Mouse (Mus musculus): ENCODE data around the gene Irgm2. TPM values are rescaled to one million over a fixed set of nuclear protein-coding genes. Genes with fewer than 3 reads are reported as not detected.
"Not testable (repeated sequence)": the region's sequence is repeated elsewhere in the genome, so short reads cannot be mapped to it uniquely, and the experiment has no call there.

Irgm2 gene
- total and polyA plus RNA-seq, 2 experiments from 2014 or later = 0.80 to 1.8 TPM

GRCm38 (mm10) chr11:58224313-58224712, 24.9 kb downstream of the Irgm2 start:
- Histone ChIP-seq H3K36me3 (ENCODE audit: insufficient read depth, low read length) (no peaks in the 10 kb centered on the region), H3K27ac (no peak overlapping the region), H3K4me2 (ENCODE audit: low read depth, low read length) (no peak overlapping the region), H3K9me3 (ENCODE audit: low read length) (no peaks in the 10 kb centered on the region), H3K27me3 (ENCODE audit: insufficient read depth, low read length) (no peaks in the 10 kb centered on the region), H3K4me3 (ENCODE audit: low read length) (no peak overlapping the region), H3K9ac (replicated peaks; ENCODE audit: low read length) (no peak overlapping the region), H3K4me1 (ENCODE audit: insufficient read depth, low read length) (no peaks in the 10 kb centered on the region)
- 58% methylated on average over 7 of the region's 7 CpGs for WGBS
- DNase-seq (ENCODE audit: low spot score) = no peak
- ATAC-seq = no peak
- no peak for TF ChIP-seq CTCF (IDR thresholded peaks at IDR 0.05; ENCODE audit: low read depth)

- H3K4me3 ChIP-seq (ENCODE audit: low read length); DNase-seq (ENCODE audit: low spot score); H3K9ac ChIP-seq (replicated peaks; ENCODE audit: low read length); H3K4me1 ChIP-seq (ENCODE audit: insufficient read depth, low read length); H3K4me2 ChIP-seq (ENCODE audit: low read depth, low read length); H3K27me3 ChIP-seq (ENCODE audit: insufficient read depth, low read length); ATAC-seq; H3K27ac ChIP-seq; H3K36me3 ChIP-seq (ENCODE audit: insufficient read depth, low read length); H3K9me3 ChIP-seq (ENCODE audit: low read length): not testable (repeated sequence)
- WGBS = 72% methylated on average over 2 of the region's 2 CpGs
Measured at GRCm38 (mm10) chr11:58224872-58225271, 25.5 kb downstream of the Irgm2 start.

GRCm38 (mm10) chr11:58225655-58226054, 26.2 kb downstream of the Irgm2 start:
- Histone ChIP-seq H3K27ac (no peak overlapping the region), H3K27me3 (ENCODE audit: insufficient read depth, low read length) (no peaks in the 10 kb centered on the region), H3K36me3 (ENCODE audit: insufficient read depth, low read length) (no peaks in the 10 kb centered on the region), H3K9me3 (ENCODE audit: low read length) (no peaks in the 10 kb centered on the region), H3K9ac (replicated peaks; ENCODE audit: low read length) (no peak overlapping the region), H3K4me2 (ENCODE audit: low read depth, low read length) (no peak overlapping the region), H3K4me1 (ENCODE audit: insufficient read depth, low read length) (no peaks in the 10 kb centered on the region), H3K4me3 (ENCODE audit: low read length) (no peak overlapping the region)
- ATAC-seq (no peak), DNase-seq (ENCODE audit: low spot score) (peak; percentile 60)
- 6% methylated on average over 5 of the region's 5 CpGs for WGBS
- peak; percentile 95 for TF ChIP-seq CTCF (IDR thresholded peaks at IDR 0.05; ENCODE audit: low read depth)

GRCm38 (mm10) chr11:58226425-58226824, 27.0 kb downstream of the Irgm2 start:
- TF ChIP-seq CTCF (IDR thresholded peaks at IDR 0.05; ENCODE audit: low read depth) = no peak
- Histone ChIP-seq H3K4me2 (ENCODE audit: low read depth, low read length) (no peak overlapping the region), H3K9ac (replicated peaks; ENCODE audit: low read length) (no peak overlapping the region), H3K4me3 (ENCODE audit: low read length) (no peak overlapping the region), H3K36me3 (ENCODE audit: insufficient read depth, low read length) (no peaks in the 10 kb centered on the region), H3K27me3 (ENCODE audit: insufficient read depth, low read length) (no peaks in the 10 kb centered on the region), H3K4me1 (ENCODE audit: insufficient read depth, low read length) (no peaks in the 10 kb centered on the region), H3K27ac (no peak overlapping the region), H3K9me3 (ENCODE audit: low read length) (no peaks in the 10 kb centered on the region)
- ATAC-seq = no peak
- DNase-seq (ENCODE audit: low spot score) = no peak

- H3K4me3 ChIP-seq (ENCODE audit: low read length); H3K9ac ChIP-seq (replicated peaks; ENCODE audit: low read length); H3K9me3 ChIP-seq (ENCODE audit: low read length); H3K27me3 ChIP-seq (ENCODE audit: insufficient read depth, low read length); ATAC-seq; H3K27ac ChIP-seq; H3K4me1 ChIP-seq (ENCODE audit: insufficient read depth, low read length); H3K4me2 ChIP-seq (ENCODE audit: low read depth, low read length); H3K36me3 ChIP-seq (ENCODE audit: insufficient read depth, low read length); DNase-seq (ENCODE audit: low spot score): not testable (repeated sequence)
- WGBS = 98% methylated on average over 2 of the region's 2 CpGs
Measured at GRCm38 (mm10) chr11:58228021-58228420, 28.6 kb downstream of the Irgm2 start.

DNA sequence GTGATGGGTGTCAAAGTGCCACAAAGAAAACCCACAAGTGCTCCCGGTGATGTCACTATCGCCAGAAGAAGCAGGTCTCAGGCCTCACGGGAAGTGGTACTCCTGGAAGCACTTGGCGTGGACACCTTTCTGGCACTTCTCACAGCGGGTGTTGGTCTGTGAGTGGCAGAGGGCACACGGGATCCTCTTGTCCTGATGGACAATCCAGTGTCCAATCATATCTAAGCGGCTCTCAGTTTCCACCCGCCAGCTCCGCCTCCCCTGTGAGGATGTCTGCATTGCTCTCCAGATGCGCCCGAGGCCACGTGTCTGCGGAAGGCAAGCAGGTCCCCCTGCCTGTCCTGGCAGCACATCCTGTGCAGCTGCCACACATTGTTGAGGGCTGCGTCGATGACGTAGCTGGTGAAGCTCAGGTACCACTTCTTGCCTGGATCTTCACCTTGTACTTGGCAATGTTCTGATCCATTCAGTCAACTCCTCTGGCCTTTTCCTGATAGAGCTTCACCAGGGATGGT, 31.0 kb downstream of the Irgm2 start:
- Histone ChIP-seq H3K27ac (no peak overlapping the region), H3K4me1 (ENCODE audit: insufficient read depth, low read length) (no peaks in the 10 kb centered on the region), H3K4me3 (ENCODE audit: low read length) (no peak overlapping the region), H3K27me3 (ENCODE audit: insufficient read depth, low read length) (no peaks in the 10 kb centered on the region), H3K36me3 (ENCODE audit: insufficient read depth, low read length) (no peaks in the 10 kb centered on the region), H3K9me3 (ENCODE audit: low read length) (no peaks in the 10 kb centered on the region), H3K4me2 (ENCODE audit: low read depth, low read length) (no peak overlapping the region), H3K9ac (replicated peaks; ENCODE audit: low read length) (no peak overlapping the region)
- TF ChIP-seq CTCF (IDR thresholded peaks at IDR 0.05; ENCODE audit: low read depth) = no peak
- no peak for DNase-seq (ENCODE audit: low spot score)
- 62% methylated on average over 16 of the region's 16 CpGs for WGBS
- ATAC-seq = no peak

GRCm38 (mm10) chr11:58231156-58231555, 31.7 kb downstream of the Irgm2 start:
- H3K4me2 ChIP-seq (ENCODE audit: low read depth, low read length) = no peak overlapping the region
- no peaks in the 10 kb centered on the region for H3K9me3 ChIP-seq (ENCODE audit: low read length)
- no peak overlapping the region for H3K9ac ChIP-seq (replicated peaks; ENCODE audit: low read length)
- no peaks in the 10 kb centered on the region for H3K27me3 ChIP-seq (ENCODE audit: insufficient read depth, low read length)
- 84% methylated on average over 8 of the region's 8 CpGs for WGBS
- no peaks in the 10 kb centered on the region for H3K4me1 ChIP-seq (ENCODE audit: insufficient read depth, low read length)
- ATAC-seq = no peak
- no peaks in the 10 kb centered on the region for H3K36me3 ChIP-seq (ENCODE audit: insufficient read depth, low read length)
- DNase-seq (ENCODE audit: low spot score) = no peak
- no peak for TF ChIP-seq CTCF (IDR thresholded peaks at IDR 0.05; ENCODE audit: low read depth)
- H3K27ac ChIP-seq = no peak overlapping the region
- H3K4me3 ChIP-seq (ENCODE audit: low read length) = no peak overlapping the region

GRCm38 (mm10) chr11:58234551-58234950, 35.1 kb downstream of the Irgm2 start:
- not testable (repeated sequence) for H3K36me3 ChIP-seq (ENCODE audit: insufficient read depth, low read length); H3K4me1 ChIP-seq (ENCODE audit: insufficient read depth, low read length); H3K9ac ChIP-seq (replicated peaks; ENCODE audit: low read length); H3K4me2 ChIP-seq (ENCODE audit: low read depth, low read length); H3K27me3 ChIP-seq (ENCODE audit: insufficient read depth, low read length); ATAC-seq; H3K27ac ChIP-seq; H3K9me3 ChIP-seq (ENCODE audit: low read length); H3K4me3 ChIP-seq (ENCODE audit: low read length); DNase-seq (ENCODE audit: low spot score)
- 70% methylated on average over 3 of the region's 3 CpGs for WGBS

Measured in hindbrain, postnatal 0 days (tissue).